Mouse (Mus musculus): ENCODE results near the gene Hoxb6. TPM values are rescaled to one million over a fixed set of nuclear protein-coding genes. Genes with fewer than 3 reads are reported as not detected.

The Hoxb6 gene
- total and polyA plus RNA-seq, 3 experiments = 0.53 to 1.1 TPM; not detected in 1

GRCm38 (mm10) chr11:96292565-96293301, 457 bp downstream of the Hoxb6 start:
- H3K27me3 ChIP-seq (replicated peaks) = peaks cover 92% of the 10 kb centered on the region
- H3K4me3 ChIP-seq (replicated peaks in 1 of 3; ENCODE audit: low read depth in 2 of 3, low read length in 2 of 3, poor library complexity in 1 of 3) = peak overlapping the region; percentile 38 to 62 (median 53)

DNA sequence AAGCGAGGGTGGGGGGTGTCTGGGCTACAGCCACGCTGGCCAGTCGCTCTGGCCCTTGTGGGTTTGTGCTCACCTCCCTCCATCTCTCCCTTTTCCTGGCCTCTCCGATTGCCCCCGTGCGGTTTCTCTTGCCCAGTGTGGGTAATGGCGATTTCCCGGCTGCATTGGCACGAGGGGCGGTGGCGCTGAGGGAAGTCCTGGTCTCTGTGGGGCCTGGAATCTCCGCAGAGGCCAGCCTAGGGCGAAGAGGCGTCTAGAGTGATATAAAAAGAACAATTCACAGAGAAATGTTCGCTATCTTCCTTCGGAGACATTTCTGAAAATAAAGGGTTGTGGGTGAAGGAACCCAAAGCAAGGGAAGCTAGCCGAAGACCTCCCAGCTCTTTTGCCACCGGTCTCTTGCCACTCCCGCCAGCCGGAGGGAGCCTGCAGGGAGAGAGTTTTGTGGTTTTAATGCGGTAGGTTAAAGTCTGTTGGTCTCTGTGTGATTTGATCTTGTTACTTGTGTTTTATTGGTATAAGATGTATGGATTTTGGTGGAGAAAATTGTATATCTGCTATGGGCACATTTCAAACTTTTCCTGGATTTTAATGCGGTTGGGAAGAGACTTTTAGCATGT, 1.1 kb downstream of the Hoxb6 start:
- Histone ChIP-seq H3K4me1 (ENCODE audit: control insufficient read depth in 1 of 2, insufficient read depth in 2 of 2) (peaks cover 2 to 39% of the 10 kb centered on the region in 2 experiments; a peak in 2 of 4 replicates), H3K9ac (ENCODE audit: insufficient read depth, low read depth) (peak overlapping the region; percentile 82), H3K27me3 (replicated peaks) (peaks cover 92% of the 10 kb centered on the region), H3K9me3 (replicated peaks; ENCODE audit: low read length) (no peaks in the 10 kb centered on the region), H3K36me3 (replicated peaks in 1 of 2; ENCODE audit: control insufficient read depth in 1 of 2, insufficient read depth in 1 of 2, low read length in 1 of 2) (no peaks in the 10 kb centered on the region), H3K4me2 (ENCODE audit: insufficient read depth, low read depth, poor library complexity, severe bottlenecking) (peak overlapping the region; percentile 91), H3K79me2 (replicated peaks; ENCODE audit: control insufficient read depth, extremely low read depth, insufficient read depth, poor library complexity, severe bottlenecking) (no peaks in the 10 kb centered on the region), H3K27ac (ENCODE audit: insufficient read depth, low read depth) (no peak overlapping the region), H3K4me3 (replicated peaks in 1 of 3; ENCODE audit: low read depth in 2 of 3, low read length in 2 of 3, poor library complexity in 1 of 3) (peak overlapping the region; percentile 38 to 62 (median 53))
- in situ Hi-C loops (cut with MboI; ENCODE audit: low pct_ligation_motif_present, low pct_unique_long_range_greater_than_20kb, low sequenced_read_pairs) (loop anchor here (10.0 kb wide), 1 partner anchor 571 kb away; no protein-coding TSS in a partner anchor), dilution Hi-C loops (cut with MboI; ENCODE audit: extremely low pct_ligation_motif_present, extremely low pct_unique_long_range_greater_than_20kb, low sequenced_read_pairs) (no loop called here)
- no peak for TF ChIP-seq POLR2A (IDR thresholded peaks at IDR 0.05; ENCODE audit: low read depth, low read length)
- TF ChIP-seq MAX (IDR thresholded peaks at IDR 0.05; ENCODE audit: low read length) = peak; percentile 35; the same call in 1 of the 2 replicates
- TF ChIP-seq RAD21 (IDR thresholded peaks at IDR 0.05; ENCODE audit: low read depth, low read length) = no peak
- 0 out of 2 replicates have a peak, but pooled peaks have one; percentile 5 for TF ChIP-seq IRF4 (IDR thresholded peaks at IDR 0.05; ENCODE audit: low read depth, low read length)
- TF ChIP-seq MAZ (IDR thresholded peaks at IDR 0.05; ENCODE audit: low read depth, low read length) = 0 out of 2 replicates have a peak, but pooled peaks have one; percentile 20
- TF ChIP-seq SIN3A (IDR thresholded peaks at IDR 0.05; ENCODE audit: low read length) = 0 out of 2 replicates have a peak, but pooled peaks have one; percentile 63
- TF ChIP-seq MXI1 (IDR thresholded peaks at IDR 0.05; ENCODE audit: low read depth, low read length) = 0 out of 2 replicates have a peak, but pooled peaks have one; percentile 25
- no peak for TF ChIP-seq ZKSCAN1 (IDR thresholded peaks at IDR 0.05; ENCODE audit: borderline replicate concordance, low read depth, low read length)
- TF ChIP-seq MYC (IDR thresholded peaks at IDR 0.05; ENCODE audit: low read depth, low read length) = 0 out of 2 replicates have a peak, but pooled peaks have one; percentile 5
- no peak for DNase-seq (ENCODE audit: extremely low read depth)

More at GRCm38 (mm10) chr11:96292565-96293301, 457 bp downstream of the Hoxb6 start:
- Histone ChIP-seq H3K9me3 (replicated peaks; ENCODE audit: low read length) (no peaks in the 10 kb centered on the region), H3K36me3 (replicated peaks in 1 of 2; ENCODE audit: control insufficient read depth in 1 of 2, insufficient read depth in 1 of 2, low read length in 1 of 2) (no peaks in the 10 kb centered on the region), H3K9ac (ENCODE audit: insufficient read depth, low read depth) (peak overlapping the region; percentile 82), H3K4me2 (ENCODE audit: insufficient read depth, low read depth, poor library complexity, severe bottlenecking) (peak overlapping the region; percentile 91), H3K4me1 (ENCODE audit: control insufficient read depth in 1 of 2, insufficient read depth in 2 of 2) (peaks cover 2 to 35% of the 10 kb centered on the region in 2 experiments; a peak in 2 of 4 replicates), H3K79me2 (replicated peaks; ENCODE audit: control insufficient read depth, extremely low read depth, insufficient read depth, poor library complexity, severe bottlenecking) (no peaks in the 10 kb centered on the region), H3K27ac (ENCODE audit: insufficient read depth, low read depth) (no peak overlapping the region)
- DNase-seq (ENCODE audit: extremely low read depth) = peak; percentile 45
- dilution Hi-C loops (cut with MboI; ENCODE audit: extremely low pct_ligation_motif_present, extremely low pct_unique_long_range_greater_than_20kb, low sequenced_read_pairs) (no loop called here), in situ Hi-C loops (cut with MboI; ENCODE audit: low pct_ligation_motif_present, low pct_unique_long_range_greater_than_20kb, low sequenced_read_pairs) (loop anchor here (10.0 kb wide), 1 partner anchor 572 kb away; no protein-coding TSS in a partner anchor)
- TF ChIP-seq POLR2A (IDR thresholded peaks at IDR 0.05; ENCODE audit: low read depth, low read length) = no peak
- TF ChIP-seq HCFC1 (IDR thresholded peaks at IDR 0.05; ENCODE audit: low read depth, low read length) = peak; percentile 74
- no peak for TF ChIP-seq CHD1 (IDR thresholded peaks at IDR 0.05; ENCODE audit: low read depth, low read length)
- no peak for TF ChIP-seq PAX5 (IDR thresholded peaks at IDR 0.05; ENCODE audit: low read length)
- 0 out of 2 replicates have a peak, but pooled peaks have one; percentile 57 for TF ChIP-seq E2F4 (IDR thresholded peaks at IDR 0.05; ENCODE audit: insufficient replicate concordance, low read depth, low read length)
- TF ChIP-seq TCF12 (IDR thresholded peaks at IDR 0.05; ENCODE audit: low read depth, low read length) = peak; percentile 25; the same call in 1 of the 2 replicates
- no peak for TF ChIP-seq ZNF384 (IDR thresholded peaks at IDR 0.05; ENCODE audit: low read depth, low read length)
- TF ChIP-seq MAX (IDR thresholded peaks at IDR 0.05; ENCODE audit: low read length) = no peak
- no peak; the same call in 1 of the 2 replicates for TF ChIP-seq SIN3A (IDR thresholded peaks at IDR 0.05; ENCODE audit: low read length)
- TF ChIP-seq BHLHE40 (IDR thresholded peaks at IDR 0.05; ENCODE audit: low read depth, low read length) = peak; percentile 2; the same call in 1 of the 2 replicates
- TF ChIP-seq MXI1 (IDR thresholded peaks at IDR 0.05; ENCODE audit: low read depth, low read length) = no peak
- TF ChIP-seq JUND (conservative IDR thresholded peaks at IDR 0.05; ENCODE audit: low read depth, low read length) = peak; percentile 56; the same call in 1 of the 2 replicates
- peak; percentile 54; the same call in 1 of the 2 replicates for TF ChIP-seq ELF1 (IDR thresholded peaks at IDR 0.05; ENCODE audit: low read depth, low read length)
- peak; percentile 39 for TF ChIP-seq EP300 (IDR thresholded peaks at IDR 0.05; ENCODE audit: low read length)
- TF ChIP-seq RCOR1 (conservative IDR thresholded peaks at IDR 0.05; ENCODE audit: low read depth, low read length) = no peak
- TF ChIP-seq SMC3 (IDR thresholded peaks at IDR 0.05; ENCODE audit: low read depth, low read length) = no peak
- no peak for TF ChIP-seq KAT2A (IDR thresholded peaks at IDR 0.05; ENCODE audit: insufficient replicate concordance, low read length)
- TF ChIP-seq JUN (IDR thresholded peaks at IDR 0.05; ENCODE audit: insufficient read depth, low read depth, low read length) = no peak
- TF ChIP-seq ZKSCAN1 (IDR thresholded peaks at IDR 0.05; ENCODE audit: borderline replicate concordance, low read depth, low read length) = no peak
- no peak for TF ChIP-seq ETS1 (conservative IDR thresholded peaks at IDR 0.05; ENCODE audit: low read depth, low read length)
- 0 out of 2 replicates have a peak, but pooled peaks have one; percentile 46 for TF ChIP-seq TBP (conservative IDR thresholded peaks at IDR 0.05; ENCODE audit: low read depth, low read length)
- no peak for TF ChIP-seq GABPA (IDR thresholded peaks at IDR 0.05; ENCODE audit: insufficient replicate concordance, low read depth, low read length)
- no peak for TF ChIP-seq USF1 (IDR thresholded peaks at IDR 0.05; ENCODE audit: low read depth, low read length)
- no peak for TF ChIP-seq CTCF (conservative IDR thresholded peaks at IDR 0.05 in 1 of 2, IDR thresholded peaks at IDR 0.05 in 1 of 2; ENCODE audit: low read depth in 2 of 2, low read length in 2 of 2)
- TF ChIP-seq MAZ (IDR thresholded peaks at IDR 0.05; ENCODE audit: low read depth, low read length) = 0 out of 2 replicates have a peak, but pooled peaks have one; percentile 41
